Mouse (Mus musculus) macrophage (primary cell): ENCODE measurements around the gene Pnpla2. TPM values are rescaled to one million over a fixed set of nuclear protein-coding genes. Genes with fewer than 3 reads are reported as not detected.
A peak's percentile ranks its signal among the peaks of the same experiment; 100 is the strongest.
"Not testable (repeated sequence)": the region's sequence is repeated elsewhere in the genome, so short reads cannot be mapped to it uniquely, and the experiment has no call there.

ENCODE experiments used
- H3K27ac ChIP-seq: fragments of 350-480 bp; formaldehyde crosslinking; 2 replicates; pipeline ENCODE4 v1.9.0; 2021
- H3K36me3 ChIP-seq: fragments of 350-480 bp; formaldehyde crosslinking; 2 replicates; pipeline ENCODE4 v1.9.0; 2021; ENCODE audit errors: inconsistent target
- H3K4me3 ChIP-seq: fragments of 350-480 bp; formaldehyde crosslinking; 2 replicates; pipeline ENCODE4 v1.9.0; 2021; ENCODE audit errors: inconsistent target
- H3K79me2 ChIP-seq: fragments of 350-480 bp; formaldehyde crosslinking; 2 replicates; pipeline ENCODE4 v1.9.0; 2021; ENCODE audit errors: inconsistent target
- WGBS: methylation state at CpG from one replicate; pipeline ENCODE4 v1.1.7; 2026; ENCODE audit warnings: inconsistent platforms; ENCODE audit not compliant: missing documents; 5-methylcytosine and 5-hydroxymethylcytosine counted together
- polyA plus RNA-seq: library from polyadenylated mRNA; stranded (reverse); fragments of 250-400 nt; gene quantifications from 3 replicates; pipeline ENCODE4 v1.2.4, GENCODE M21; 2018; ENCODE audit warnings: inconsistent platforms

Gene Pnpla2
- polyA plus RNA-seq, 1 experiment from 2014 or later = 135 TPM

GRCm38 (mm10) chr7:141436523-141436892 is 18.5 kb upstream of the Pnpla2 start:
- 22% methylated on average over 2 of the region's 2 CpGs for WGBS
- Histone ChIP-seq H3K36me3 (peaks cover 22% of the 10 kb centered on the region), H3K27ac (peak overlapping the region; percentile 61), H3K4me3 (peak overlapping the region; percentile 52), H3K79me2 (peaks cover 35% of the 10 kb centered on the region)

GRCm38 (mm10) chr7:141437178-141438120 is 17.5 kb upstream of the Pnpla2 start, which contains the start of gene Slc25a22:
TSS of gene Slc25a22 (minus strand) at chr7:141437892.
- H3K79me2 ChIP-seq = peaks cover 39% of the 10 kb centered on the region
- H3K36me3 ChIP-seq = peaks cover 15% of the 10 kb centered on the region
- peak within 1 kb of the TSS; percentile 52 for H3K4me3 ChIP-seq
- 7% methylated on average over 52 of the region's 53 CpGs for WGBS
- peak within 1 kb of the TSS; percentile 61 for H3K27ac ChIP-seq

- Histone ChIP-seq H3K27ac (no peak overlapping the region), H3K36me3 (peaks cover 5% of the 10 kb centered on the region)
Observed at GRCm38 (mm10) chr7:141438201-141438968, 16.6 kb upstream of the Pnpla2 start.

GRCm38 (mm10) chr7:141439140-141439679 is 15.8 kb upstream of the Pnpla2 start:
- no peaks in the 10 kb centered on the region for H3K36me3 ChIP-seq
- WGBS = 96% methylated on average over 8 of the region's 10 CpGs
- peaks cover 39% of the 10 kb centered on the region for H3K79me2 ChIP-seq
- H3K4me3 ChIP-seq = no peak overlapping the region
- no peak overlapping the region for H3K27ac ChIP-seq

More at GRCm38 (mm10) chr7:141438201-141438968, 16.6 kb upstream of the Pnpla2 start:
- H3K79me2 ChIP-seq = peaks cover 45% of the 10 kb centered on the region
- H3K4me3 ChIP-seq = no peak overlapping the region
- 98% methylated on average over 12 of the region's 12 CpGs for WGBS

GRCm38 (mm10) chr7:141439811-141440210 is 15.2 kb upstream of the Pnpla2 start:
- WGBS = 95% methylated on average over 11 of the region's 11 CpGs
- H3K4me3 ChIP-seq = no peak overlapping the region
- H3K27ac ChIP-seq = no peak overlapping the region
- H3K36me3 ChIP-seq = no peaks in the 10 kb centered on the region
- peaks cover 32% of the 10 kb centered on the region for H3K79me2 ChIP-seq

- Histone ChIP-seq H3K4me3 (no peak overlapping the region), H3K36me3 (no peaks in the 10 kb centered on the region), H3K27ac (no peak overlapping the region), H3K79me2 (peaks cover 26% of the 10 kb centered on the region; the same call in 1 of the 2 replicates)
- WGBS = 29% methylated on average over 5 of the region's 6 CpGs
Observed at GRCm38 (mm10) chr7:141440613-141441012, 14.4 kb upstream of the Pnpla2 start.

GRCm38 (mm10) chr7:141441460-141441859 is 13.5 kb upstream of the Pnpla2 start:
- no peaks in the 10 kb centered on the region for H3K36me3 ChIP-seq
- H3K4me3 ChIP-seq = no peak overlapping the region
- 96% methylated on average over 4 of the region's 9 CpGs for WGBS
- H3K79me2 ChIP-seq = peaks cover 18% of the 10 kb centered on the region; the same call in 1 of the 2 replicates
- no peak overlapping the region for H3K27ac ChIP-seq

GRCm38 (mm10) chr7:141442199-141442598 is 12.8 kb upstream of the Pnpla2 start:
- Histone ChIP-seq H3K36me3 (no peaks in the 10 kb centered on the region), H3K4me3 (no peak overlapping the region), H3K27ac (no peak overlapping the region), H3K79me2 (peaks cover 10% of the 10 kb centered on the region; the same call in 1 of the 2 replicates)
- 96% methylated on average over 13 of the region's 13 CpGs for WGBS

GRCm38 (mm10) chr7:141443081-141443821 is 11.7 kb upstream of the Pnpla2 start:
- Histone ChIP-seq H3K4me3 (peak overlapping the region; percentile 60), H3K79me2 (peaks cover 17% of the 10 kb centered on the region), H3K36me3 (no peaks in the 10 kb centered on the region), H3K27ac (peak overlapping the region; percentile 46)
- WGBS = 20% methylated on average over 12 of the region's 12 CpGs

- 1% methylated on average over 25 of the region's 25 CpGs for WGBS
- Histone ChIP-seq H3K79me2 (peaks cover 23% of the 10 kb centered on the region), H3K4me3 (peak within 1 kb of the TSS; percentile 60), H3K27ac (peak within 1 kb of the TSS; percentile 54), H3K36me3 (no peaks in the 10 kb centered on the region)
Observed at GRCm38 (mm10) chr7:141443828-141444237, 11.2 kb upstream of the Pnpla2 start, which contains the start of gene Pidd1. TSS of gene Pidd1 (minus strand) at chr7:141444025.

GRCm38 (mm10) chr7:141446374-141446773 is 8.6 kb upstream of the Pnpla2 start:
- WGBS = 93% methylated on average over 2 of the region's 3 CpGs
- not testable (repeated sequence) for H3K4me3 ChIP-seq, H3K36me3 ChIP-seq
- Histone ChIP-seq H3K79me2 (peaks cover 36% of the 10 kb centered on the region), H3K27ac (peak overlapping the region; percentile 96; the same call in 1 of the 2 replicates)

- peak within 1 kb of the TSS; percentile 96 for H3K27ac ChIP-seq
- under 1% methylated on average over 63 of the region's 63 CpGs for WGBS
- peaks cover 33% of the 10 kb centered on the region for H3K79me2 ChIP-seq
- H3K4me3 ChIP-seq = peak within 1 kb of the TSS; percentile 89
- H3K36me3 ChIP-seq = peaks cover 5% of the 10 kb centered on the region; the same call in 1 of the 2 replicates
Observed at GRCm38 (mm10) chr7:141447110-141447991, 7.6 kb upstream of the Pnpla2 start, which contains the start of gene Rplp2. TSS of gene Rplp2 (plus strand) at chr7:141447370.

- H3K27ac ChIP-seq = no peak overlapping the region
- H3K79me2 ChIP-seq = peaks cover 38% of the 10 kb centered on the region
- no peak overlapping the region for H3K4me3 ChIP-seq
- peaks cover 5% of the 10 kb centered on the region; the same call in 1 of the 2 replicates for H3K36me3 ChIP-seq
Observed at GRCm38 (mm10) chr7:141451928-141452327, 3.1 kb upstream of the Pnpla2 start.
